Mouse (Mus musculus) testis, adult 2 months (tissue): ENCODE data around the gene Slc38a6.

Experiments
- CTCF ChIP-seq: fragments of 200-500 bp; IDR thresholded peaks from 2 replicates; pipeline ENCODE4 v1.5.1; 2012; ENCODE audit warnings: low read depth, mild to moderate bottlenecking, inconsistent platforms, low read length, moderate library complexity; ENCODE audit not compliant: control insufficient read depth, insufficient read depth, insufficient replicate concordance
- POLR2A ChIP-seq: fragments of 200-500 bp; IDR thresholded peaks from 2 replicates; pipeline ENCODE4 v1.6.1; 2012; ENCODE audit warnings: low read depth, mild to moderate bottlenecking, inconsistent platforms, low read length, moderate library complexity; ENCODE audit not compliant: control insufficient read depth

GRCm38 (mm10) chr12:73366581-73366980 is 80.0 kb downstream of the Slc38a6 start:
- TF ChIP-seq CTCF, result no peak
- no peak for TF ChIP-seq POLR2A
